Mouse (Mus musculus): ENCODE data around the gene Tubb4b. TPM values are rescaled to one million over a fixed set of nuclear protein-coding genes. Genes with fewer than 3 reads are reported as not detected.

Tubb4b gene
- polyA plus RNA-seq (2015; fragmentation: Illumina TruSeq; extraction: RNeasy Lipid Tissue Mini Kit (QIAGEN cat#74804); ENCODE audit: insufficient read depth, low replicate concordance) = 108 TPM

GRCm38 (mm10) chr2:25224492-25224765, at the start of gene Tubb4b:
Gene Tubb4b, minus strand, starts transcription at chr2:25224702.

GRCm38 (mm10) chr2:25271827-25272511, 47.5 kb upstream of the Tubb4b start, which contains the start of the genes Ssna1 and Anapc2:
Gene Ssna1, minus strand, starts transcription at chr2:25272438.
Gene Anapc2, plus strand, starts transcription at chr2:25272478.

GRCm38 (mm10) chr2:25262291-25262767, 37.8 kb upstream of the Tubb4b start, which contains the start of gene Tprn:
Gene Tprn, plus strand, starts transcription at chr2:25262618.

GRCm38 (mm10) chr2:25255284-25255779, 30.8 kb upstream of the Tubb4b start, which contains the start of gene Tmem203:
Gene Tmem203, plus strand, starts transcription at chr2:25255439.

GRCm38 (mm10) chr2:25246183-25247072, 21.9 kb upstream of the Tubb4b start, which contains the start of gene AL732309.1:
Gene AL732309.1, minus strand, starts transcription at chr2:25246863.

GRCm38 (mm10) chr2:25242101-25242506, 17.6 kb upstream of the Tubb4b start, which contains the start of the genes Rnf208 and Cysrt1:
Gene Rnf208, plus strand, starts transcription at chr2:25242255.
Gene Cysrt1, minus strand, starts transcription at chr2:25242452.

GRCm38 (mm10) chr2:25236614-25237013, 12.1 kb upstream of the Tubb4b start, which contains the start of gene Rnf224:
Gene Rnf224, minus strand, starts transcription at chr2:25236787.

GRCm38 (mm10) chr2:25234050-25234449, 9.5 kb upstream of the Tubb4b start, which contains the start of gene Slc34a3:
Gene Slc34a3, minus strand, starts transcription at chr2:25234364.

GRCm38 (mm10) chr2:25218445-25218844, 6.1 kb downstream of the Tubb4b start, which contains the start of gene Fam166a:
Gene Fam166a, plus strand, starts transcription at chr2:25218745.

GRCm38 (mm10) chr2:25214444-25214843, 10.1 kb downstream of the Tubb4b start, which contains the start of gene Stpg3:
Gene Stpg3, minus strand, starts transcription at chr2:25214637.

GRCm38 (mm10) chr2:25211121-25211670, 13.3 kb downstream of the Tubb4b start, which contains the start of gene Nelfb:
Gene Nelfb, minus strand, starts transcription at chr2:25211489.

GRCm38 (mm10) chr2:25196172-25196954, 28.1 kb downstream of the Tubb4b start, which contains the start of gene Tor4a:
Gene Tor4a, minus strand, starts transcription at chr2:25196886.

GRCm38 (mm10) chr2:25180478-25180903, 44.0 kb downstream of the Tubb4b start, which contains the start of gene Nrarp:
Gene Nrarp, plus strand, starts transcription at chr2:25180758.

Other genes with a start within 250 kb of the Tubb4b start
- 39.9 TPM for gene Mrpl41, start 249.6 kb downstream of the Tubb4b start, polyA plus RNA-seq (2015; fragmentation: Illumina TruSeq; extraction: RNeasy Lipid Tissue Mini Kit (QIAGEN cat#74804); ENCODE audit: insufficient read depth, low replicate concordance)
- 59.7 TPM for gene Pnpla7, start 248.7 kb downstream of the Tubb4b start, polyA plus RNA-seq (2015; fragmentation: Illumina TruSeq; extraction: RNeasy Lipid Tissue Mini Kit (QIAGEN cat#74804); ENCODE audit: insufficient read depth, low replicate concordance)
- 15.8 TPM for gene Nsmf, start 170.3 kb downstream of the Tubb4b start, polyA plus RNA-seq (2015; fragmentation: Illumina TruSeq; extraction: RNeasy Lipid Tissue Mini Kit (QIAGEN cat#74804); ENCODE audit: insufficient read depth, low replicate concordance)
- not detected for gene Entpd8, start 144.4 kb downstream of the Tubb4b start, polyA plus RNA-seq (2015; fragmentation: Illumina TruSeq; extraction: RNeasy Lipid Tissue Mini Kit (QIAGEN cat#74804); ENCODE audit: insufficient read depth, low replicate concordance)
- not detected for gene Noxa1, start 129.6 kb downstream of the Tubb4b start, polyA plus RNA-seq (2015; fragmentation: Illumina TruSeq; extraction: RNeasy Lipid Tissue Mini Kit (QIAGEN cat#74804); ENCODE audit: insufficient read depth, low replicate concordance)
- gene Nrarp, start 43.9 kb downstream of the Tubb4b start, polyA plus RNA-seq (2015; fragmentation: Illumina TruSeq; extraction: RNeasy Lipid Tissue Mini Kit (QIAGEN cat#74804); ENCODE audit: insufficient read depth, low replicate concordance) = 4.6 TPM
- 31.7 TPM for gene Tor4a, start 27.8 kb downstream of the Tubb4b start, polyA plus RNA-seq (2015; fragmentation: Illumina TruSeq; extraction: RNeasy Lipid Tissue Mini Kit (QIAGEN cat#74804); ENCODE audit: insufficient read depth, low replicate concordance)
- gene Nelfb, start 13.2 kb downstream of the Tubb4b start, polyA plus RNA-seq (2015; fragmentation: Illumina TruSeq; extraction: RNeasy Lipid Tissue Mini Kit (QIAGEN cat#74804); ENCODE audit: insufficient read depth, low replicate concordance) = 52.5 TPM
- gene Stpg3, start 10.1 kb downstream of the Tubb4b start, polyA plus RNA-seq (2015; fragmentation: Illumina TruSeq; extraction: RNeasy Lipid Tissue Mini Kit (QIAGEN cat#74804); ENCODE audit: insufficient read depth, low replicate concordance) = not detected
- gene Fam166a, start 6.0 kb downstream of the Tubb4b start, polyA plus RNA-seq (2015; fragmentation: Illumina TruSeq; extraction: RNeasy Lipid Tissue Mini Kit (QIAGEN cat#74804); ENCODE audit: insufficient read depth, low replicate concordance) = not detected
- gene Slc34a3, start 9.7 kb upstream of the Tubb4b start, polyA plus RNA-seq (2015; fragmentation: Illumina TruSeq; extraction: RNeasy Lipid Tissue Mini Kit (QIAGEN cat#74804); ENCODE audit: insufficient read depth, low replicate concordance) = not detected
- not detected for gene Rnf224, start 12.1 kb upstream of the Tubb4b start, polyA plus RNA-seq (2015; fragmentation: Illumina TruSeq; extraction: RNeasy Lipid Tissue Mini Kit (QIAGEN cat#74804); ENCODE audit: insufficient read depth, low replicate concordance)
- gene Rnf208, start 17.6 kb upstream of the Tubb4b start, polyA plus RNA-seq (2015; fragmentation: Illumina TruSeq; extraction: RNeasy Lipid Tissue Mini Kit (QIAGEN cat#74804); ENCODE audit: insufficient read depth, low replicate concordance) = 0.18 TPM
- gene Cysrt1, start 17.8 kb upstream of the Tubb4b start, polyA plus RNA-seq (2015; fragmentation: Illumina TruSeq; extraction: RNeasy Lipid Tissue Mini Kit (QIAGEN cat#74804); ENCODE audit: insufficient read depth, low replicate concordance) = not detected
- 8.7 TPM for gene AL732309.1, start 22.2 kb upstream of the Tubb4b start, polyA plus RNA-seq (2015; fragmentation: Illumina TruSeq; extraction: RNeasy Lipid Tissue Mini Kit (QIAGEN cat#74804); ENCODE audit: insufficient read depth, low replicate concordance)
- 3.6 TPM for gene Tmem203, start 30.7 kb upstream of the Tubb4b start, polyA plus RNA-seq (2015; fragmentation: Illumina TruSeq; extraction: RNeasy Lipid Tissue Mini Kit (QIAGEN cat#74804); ENCODE audit: insufficient read depth, low replicate concordance)
- 5.7 TPM for gene Tprn, start 37.9 kb upstream of the Tubb4b start, polyA plus RNA-seq (2015; fragmentation: Illumina TruSeq; extraction: RNeasy Lipid Tissue Mini Kit (QIAGEN cat#74804); ENCODE audit: insufficient read depth, low replicate concordance)
- 30.6 TPM for gene Ssna1, start 47.7 kb upstream of the Tubb4b start, polyA plus RNA-seq (2015; fragmentation: Illumina TruSeq; extraction: RNeasy Lipid Tissue Mini Kit (QIAGEN cat#74804); ENCODE audit: insufficient read depth, low replicate concordance)
- 58.0 TPM for gene Anapc2, start 47.8 kb upstream of the Tubb4b start, polyA plus RNA-seq (2015; fragmentation: Illumina TruSeq; extraction: RNeasy Lipid Tissue Mini Kit (QIAGEN cat#74804); ENCODE audit: insufficient read depth, low replicate concordance)
- not detected for gene Tmem210, start 63.4 kb upstream of the Tubb4b start, polyA plus RNA-seq (2015; fragmentation: Illumina TruSeq; extraction: RNeasy Lipid Tissue Mini Kit (QIAGEN cat#74804); ENCODE audit: insufficient read depth, low replicate concordance)
- not detected for gene Lrrc26, start 65.2 kb upstream of the Tubb4b start, polyA plus RNA-seq (2015; fragmentation: Illumina TruSeq; extraction: RNeasy Lipid Tissue Mini Kit (QIAGEN cat#74804); ENCODE audit: insufficient read depth, low replicate concordance)
- gene Grin1, start 94.5 kb upstream of the Tubb4b start, polyA plus RNA-seq (2015; fragmentation: Illumina TruSeq; extraction: RNeasy Lipid Tissue Mini Kit (QIAGEN cat#74804); ENCODE audit: insufficient read depth, low replicate concordance) = not detected
- 62.7 TPM for gene Man1b1, start 107.6 kb upstream of the Tubb4b start, polyA plus RNA-seq (2015; fragmentation: Illumina TruSeq; extraction: RNeasy Lipid Tissue Mini Kit (QIAGEN cat#74804); ENCODE audit: insufficient read depth, low replicate concordance)
- gene Dpp7, start 131.7 kb upstream of the Tubb4b start, polyA plus RNA-seq (2015; fragmentation: Illumina TruSeq; extraction: RNeasy Lipid Tissue Mini Kit (QIAGEN cat#74804); ENCODE audit: insufficient read depth, low replicate concordance) = 30.6 TPM
- gene Uap1l1, start 141.0 kb upstream of the Tubb4b start, polyA plus RNA-seq (2015; fragmentation: Illumina TruSeq; extraction: RNeasy Lipid Tissue Mini Kit (QIAGEN cat#74804); ENCODE audit: insufficient read depth, low replicate concordance) = 14.4 TPM
- 0.75 TPM for gene Sapcd2, start 147.6 kb upstream of the Tubb4b start, polyA plus RNA-seq (2015; fragmentation: Illumina TruSeq; extraction: RNeasy Lipid Tissue Mini Kit (QIAGEN cat#74804); ENCODE audit: insufficient read depth, low replicate concordance)
- gene Entpd2, start 171.2 kb upstream of the Tubb4b start, polyA plus RNA-seq (2015; fragmentation: Illumina TruSeq; extraction: RNeasy Lipid Tissue Mini Kit (QIAGEN cat#74804); ENCODE audit: insufficient read depth, low replicate concordance) = 1.2 TPM
- 12.1 TPM for gene Npdc1, start 174.6 kb upstream of the Tubb4b start, polyA plus RNA-seq (2015; fragmentation: Illumina TruSeq; extraction: RNeasy Lipid Tissue Mini Kit (QIAGEN cat#74804); ENCODE audit: insufficient read depth, low replicate concordance)
- gene Fut7, start 198.6 kb upstream of the Tubb4b start, polyA plus RNA-seq (2015; fragmentation: Illumina TruSeq; extraction: RNeasy Lipid Tissue Mini Kit (QIAGEN cat#74804); ENCODE audit: insufficient read depth, low replicate concordance) = 1.4 TPM
- gene Abca2, start 204.0 kb upstream of the Tubb4b start, polyA plus RNA-seq (2015; fragmentation: Illumina TruSeq; extraction: RNeasy Lipid Tissue Mini Kit (QIAGEN cat#74804); ENCODE audit: insufficient read depth, low replicate concordance) = 17.7 TPM
- gene Clic3, start 232.1 kb upstream of the Tubb4b start, polyA plus RNA-seq (2015; fragmentation: Illumina TruSeq; extraction: RNeasy Lipid Tissue Mini Kit (QIAGEN cat#74804); ENCODE audit: insufficient read depth, low replicate concordance) = not detected
- 33.9 TPM for gene Paxx, start 236.4 kb upstream of the Tubb4b start, polyA plus RNA-seq (2015; fragmentation: Illumina TruSeq; extraction: RNeasy Lipid Tissue Mini Kit (QIAGEN cat#74804); ENCODE audit: insufficient read depth, low replicate concordance)
- not detected for gene Ptgds, start 245.3 kb upstream of the Tubb4b start, polyA plus RNA-seq (2015; fragmentation: Illumina TruSeq; extraction: RNeasy Lipid Tissue Mini Kit (QIAGEN cat#74804); ENCODE audit: insufficient read depth, low replicate concordance)